Mouse (Mus musculus) NIH3T3 (cell line): Measurements from ENCODE around the gene Tmem131.

Experiments used
- DNase-seq: peaks from one replicate; pipeline ENCODE4 v3.0.0-alpha.2; 2012; ENCODE audit warnings: low read depth

Tmem131 gene

GRCm38 (mm10) chr1:36884536-36884935 is 58.9 kb downstream of the Tmem131 start:
- DNase-seq, result no peak

GRCm38 (mm10) chr1:36883805-36884204 is 59.7 kb downstream of the Tmem131 start:
- no peak for DNase-seq

GRCm38 (mm10) chr1:36879154-36879553 is 64.3 kb downstream of the Tmem131 start:
- no peak for DNase-seq

- no peak for DNase-seq
Observed at GRCm38 (mm10) chr1:36877126-36877525, 66.3 kb downstream of the Tmem131 start.

- DNase-seq, result no peak
Observed at GRCm38 (mm10) chr1:36874874-36875561, 68.4 kb downstream of the Tmem131 start.

GRCm38 (mm10) chr1:36871238-36871637 is 72.2 kb downstream of the Tmem131 start:
- no peak for DNase-seq

- no peak for DNase-seq
Observed at GRCm38 (mm10) chr1:36870518-36870917, 72.9 kb downstream of the Tmem131 start.

- DNase-seq, result no peak
Observed at GRCm38 (mm10) chr1:36864757-36865156, 78.7 kb downstream of the Tmem131 start.

- DNase-seq, result no peak
Observed at GRCm38 (mm10) chr1:36861775-36862174, 81.7 kb downstream of the Tmem131 start.

GRCm38 (mm10) chr1:36860876-36861275 is 82.6 kb downstream of the Tmem131 start:
- DNase-seq, result no peak

- DNase-seq, result no peak
Observed at GRCm38 (mm10) chr1:36860431-36860849, 83.0 kb downstream of the Tmem131 start.

- no peak for DNase-seq
Observed at GRCm38 (mm10) chr1:36857081-36857480, 86.4 kb downstream of the Tmem131 start.

- DNase-seq, result no peak
Observed at GRCm38 (mm10) chr1:36854198-36854765, 89.2 kb downstream of the Tmem131 start.

GRCm38 (mm10) chr1:36852085-36852484 is 91.4 kb downstream of the Tmem131 start:
- DNase-seq, result no peak

- no peak for DNase-seq
Observed at GRCm38 (mm10) chr1:36851392-36851791, 92.1 kb downstream of the Tmem131 start.

GRCm38 (mm10) chr1:36848036-36848435 is 95.4 kb downstream of the Tmem131 start:
- no peak for DNase-seq

GRCm38 (mm10) chr1:36847276-36847675 is 96.2 kb downstream of the Tmem131 start:
- no peak for DNase-seq

GRCm38 (mm10) chr1:36845031-36845430 is 98.4 kb downstream of the Tmem131 start:
- no peak for DNase-seq

- no peak for DNase-seq
Observed at GRCm38 (mm10) chr1:36841806-36842205, 101.7 kb downstream of the Tmem131 start.

- DNase-seq, result no peak
Observed at GRCm38 (mm10) chr1:36840959-36841358, 102.5 kb downstream of the Tmem131 start.

- no peak for DNase-seq
Observed at GRCm38 (mm10) chr1:36839858-36840257, 103.6 kb downstream of the Tmem131 start.

- DNase-seq, result no peak
Observed at GRCm38 (mm10) chr1:36836274-36836954, 107.1 kb downstream of the Tmem131 start.

GRCm38 (mm10) chr1:36835593-36835992 is 107.9 kb downstream of the Tmem131 start:
- no peak for DNase-seq
